Mouse (Mus musculus): ENCODE measurements at regions not wholly inside any gene's neighbourhood (a gene's known extent, or its start where the extent isn't known, plus 50 kb on each side); places are given as distances from the start of the nearest gene placed in this dataset.

GRCm38 (mm10) chr12:9419311-9419710 is 150.6 kb upstream of the Osr1 start:
- DNase-seq (ENCODE audit: low spot score in 2 of 2) = no peak

GRCm38 (mm10) chr12:9430656-9431055 is 139.3 kb upstream of the Osr1 start:
- no peak for DNase-seq (ENCODE audit: low spot score in 2 of 2)

GRCm38 (mm10) chr12:9438575-9439161 is 131.2 kb upstream of the Osr1 start:
- no peak for DNase-seq (ENCODE audit: low spot score in 2 of 2)

GRCm38 (mm10) chr12:9450620-9451019 is 119.3 kb upstream of the Osr1 start:
- no peak for DNase-seq (ENCODE audit: low spot score in 2 of 2)

- no peak for DNase-seq (ENCODE audit: low spot score in 2 of 2)
Observed at GRCm38 (mm10) chr12:9460193-9460592, 109.7 kb upstream of the Osr1 start.

DNA sequence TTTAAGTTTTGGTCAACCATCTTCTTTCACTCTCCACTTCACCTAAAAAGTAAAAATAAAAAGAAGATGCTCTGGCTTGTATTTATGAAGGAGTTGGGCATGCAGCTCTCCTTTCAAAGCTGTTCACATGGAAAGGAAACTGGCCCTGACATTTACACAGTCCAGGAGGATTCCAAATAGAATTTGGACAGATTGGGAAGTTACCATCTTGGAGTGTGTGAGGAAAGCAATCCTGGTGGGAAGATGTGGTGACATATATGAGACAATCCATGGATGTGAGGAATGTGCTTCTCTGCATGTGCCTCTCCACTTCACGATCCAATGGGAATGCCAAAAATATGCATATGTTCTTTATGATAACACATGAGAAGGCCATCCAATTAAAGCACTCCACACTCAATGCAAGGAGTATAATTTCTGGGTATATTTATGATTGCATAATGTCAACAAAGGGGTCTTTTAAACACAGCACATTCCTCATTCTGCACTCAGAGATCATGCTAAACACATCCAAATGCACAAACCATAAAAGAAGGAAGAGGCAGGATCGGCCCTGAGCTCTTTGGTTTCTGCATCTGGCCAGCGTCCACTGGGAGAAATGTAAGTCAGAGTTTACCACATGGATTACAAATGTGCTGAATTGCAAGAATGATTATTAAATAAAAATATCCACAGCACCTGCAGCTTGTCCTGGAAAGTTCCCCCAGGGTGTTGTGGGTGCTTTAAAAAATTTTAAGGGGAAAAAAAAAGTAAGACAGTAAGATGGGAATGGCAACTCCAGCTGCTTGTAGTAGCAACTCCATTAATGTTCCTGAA is 100.1 kb upstream of the Osr1 start:
- no peak for DNase-seq (ENCODE audit: low spot score in 2 of 2)

GRCm38 (mm10) chr12:9475836-9476235 is 94.1 kb upstream of the Osr1 start:
- no peak for DNase-seq (ENCODE audit: low spot score in 2 of 2)

DNA sequence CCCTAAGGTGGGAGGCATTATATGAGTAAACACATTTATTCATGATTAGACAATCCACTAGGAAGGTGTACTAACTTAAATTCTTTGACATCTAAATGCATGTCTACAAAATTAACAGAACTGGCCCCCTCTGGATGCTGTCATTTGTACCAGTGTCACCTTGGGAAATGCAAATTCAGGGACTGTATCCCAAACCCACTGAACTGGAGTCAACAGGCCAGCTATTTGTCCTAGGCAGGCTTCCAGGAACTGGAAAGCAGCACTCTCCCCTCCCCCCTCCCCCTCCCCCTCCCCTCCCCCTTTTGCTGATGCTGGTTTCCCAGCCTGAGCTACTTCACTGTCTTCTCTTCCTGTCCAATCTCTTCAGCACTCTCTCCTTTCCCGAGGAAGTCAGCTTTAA is 91.7 kb upstream of the Osr1 start:
- no peak for DNase-seq (ENCODE audit: low spot score in 2 of 2)

DNA sequence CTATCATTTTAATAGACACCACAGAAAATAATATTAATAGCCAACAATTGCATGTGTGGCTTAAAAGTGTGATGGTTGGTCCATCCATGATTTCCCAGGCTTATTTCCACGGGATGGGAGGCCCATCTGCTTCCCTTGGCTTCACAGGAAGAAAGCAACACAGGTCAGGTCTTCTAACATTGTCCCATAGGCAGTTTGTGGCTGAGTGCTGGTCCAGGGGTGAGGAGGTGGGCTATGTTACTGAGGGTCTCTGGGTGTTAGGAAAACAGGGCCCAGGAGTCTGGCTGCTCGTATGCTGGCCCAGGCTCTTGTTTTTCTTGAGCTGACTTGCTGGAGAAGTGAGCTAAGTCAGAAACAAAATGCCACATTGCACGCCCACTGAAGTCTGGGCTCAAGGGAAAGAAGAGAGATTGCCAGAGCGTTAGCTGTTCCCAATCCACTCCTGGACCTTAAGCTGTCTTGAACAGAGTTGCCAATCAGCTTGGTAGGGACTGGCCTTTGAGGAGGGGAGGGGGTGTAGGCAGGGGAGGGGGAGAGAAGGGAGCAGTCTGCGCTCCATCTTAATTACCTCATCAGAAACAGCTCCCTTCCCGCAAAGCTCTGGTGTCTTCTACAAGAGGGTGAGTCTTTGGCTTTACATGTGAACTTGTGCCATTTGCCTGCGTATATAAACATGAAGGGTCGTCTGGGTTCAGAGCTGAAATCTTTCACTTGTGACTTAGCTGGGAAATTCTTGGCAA is 82.1 kb upstream of the Osr1 start:
- DNase-seq (ENCODE audit: low spot score in 2 of 2) = no peak

DNA sequence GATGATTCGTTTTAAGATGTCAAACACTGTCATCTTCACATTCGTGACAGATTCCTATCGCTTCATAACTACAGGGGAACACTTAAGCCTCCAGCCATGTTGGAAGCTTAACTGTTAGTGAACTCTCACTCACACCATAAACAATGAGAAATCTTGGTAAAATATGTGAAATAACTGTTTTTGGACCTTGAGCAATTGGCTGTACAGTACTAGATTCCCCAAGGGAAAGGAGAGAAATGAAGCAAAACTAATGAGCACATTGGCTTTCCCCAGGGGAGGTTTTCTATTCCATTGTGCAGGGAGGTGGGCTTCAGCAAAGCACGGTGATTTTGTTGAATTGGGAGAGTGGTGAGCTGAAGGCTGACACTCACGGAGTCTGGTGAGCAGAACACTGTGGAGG is 56.0 kb upstream of the Osr1 start:
- DNase-seq (ENCODE audit: low spot score in 2 of 2) = no peak

DNA sequence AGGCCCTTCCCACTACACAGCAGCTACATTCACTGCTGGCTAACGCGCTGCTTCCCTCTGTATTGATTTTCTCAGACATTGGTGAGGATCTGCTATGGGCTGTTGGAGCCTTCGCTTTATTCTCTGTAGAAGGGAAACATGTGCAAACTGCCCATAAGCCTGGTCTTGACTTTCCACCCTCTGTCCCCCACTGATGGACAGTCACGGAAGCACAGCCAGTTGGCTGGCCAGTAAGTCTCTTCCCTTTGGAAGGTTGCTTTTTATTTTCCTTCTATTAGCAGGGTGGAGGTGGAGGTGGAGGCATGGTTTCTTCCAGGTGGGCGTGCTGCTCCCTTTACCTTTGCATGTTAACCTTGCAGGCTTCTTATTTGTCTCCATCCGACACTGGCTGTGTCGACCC is 51.1 kb upstream of the Osr1 start:
- no peak for DNase-seq (ENCODE audit: low spot score in 2 of 2)

DNA sequence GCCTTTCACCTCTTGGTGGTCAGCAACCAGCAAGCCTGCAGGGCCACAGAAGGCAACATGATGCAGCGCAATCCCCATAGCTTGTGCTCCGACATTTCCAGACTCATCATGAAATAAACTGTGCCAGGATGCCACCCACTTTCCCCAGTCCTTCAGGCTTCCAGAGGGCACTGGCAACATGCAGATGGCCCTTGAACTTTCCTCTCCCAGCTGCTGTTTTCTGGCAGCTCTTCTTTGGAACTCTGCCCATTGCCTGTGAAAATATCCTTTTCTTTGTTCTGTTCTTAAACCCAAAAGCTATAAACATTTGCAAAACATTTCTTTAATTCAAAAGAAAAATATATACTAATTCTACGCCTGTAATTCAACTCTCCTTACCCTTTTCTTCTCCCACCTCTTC is 50.6 kb upstream of the Osr1 start:
- DNase-seq (ENCODE audit: low spot score in 2 of 2) = no peak
